Mouse (Mus musculus): Measurements from ENCODE around the gene Gpn3. TPM values are rescaled to one million over a fixed set of nuclear protein-coding genes. Genes with fewer than 3 reads are reported as not detected.

Gene Gpn3
- polyA plus RNA-seq, 1 experiment from 2014 or later, result 102 TPM

- WGBS, result 2% methylated on average over 51 of the region's 51 CpGs
- peaks cover 7% of the 10 kb centered on the region for H3K36me3 ChIP-seq
- no peaks in the 10 kb centered on the region for H3K27me3 ChIP-seq (ENCODE audit: low read depth, poor library complexity, severe bottlenecking)
- peak within 1 kb of the TSS; percentile 94 for H3K27ac ChIP-seq
- H3K4me3 ChIP-seq, result peak within 1 kb of the TSS; percentile 82
- DNase-seq (ENCODE audit: low spot score), result peak; percentile 100
- peaks cover 10% of the 10 kb centered on the region for H3K4me1 ChIP-seq
- H3K9me3 ChIP-seq (replicated peaks), result no peaks in the 10 kb centered on the region
Measured at GRCm38 (mm10) chr5:122353807-122354491, 17.7 kb upstream of the Gpn3 start, which contains the start of the genes Rad9b and Vps29. Gene Rad9b (minus strand): TSS chr5:122354233. Gene Vps29 (plus strand): TSS chr5:122354369.

- Histone ChIP-seq H3K9me3 (replicated peaks) (no peaks in the 10 kb centered on the region), H3K4me1 (peaks cover 10% of the 10 kb centered on the region), H3K36me3 (peaks cover 12% of the 10 kb centered on the region), H3K27me3 (ENCODE audit: low read depth, poor library complexity, severe bottlenecking) (no peaks in the 10 kb centered on the region), H3K4me3 (peak overlapping the region; percentile 82), H3K27ac (peak overlapping the region; percentile 94)
- DNase-seq (ENCODE audit: low spot score), result no peak
- under 1% methylated on average over 57 of the region's 57 CpGs for WGBS
Measured at GRCm38 (mm10) chr5:122354492-122355067, 17.1 kb upstream of the Gpn3 start.

- Histone ChIP-seq H3K9me3 (replicated peaks) (no peaks in the 10 kb centered on the region), H3K27me3 (ENCODE audit: low read depth, poor library complexity, severe bottlenecking) (no peaks in the 10 kb centered on the region), H3K4me1 (peaks cover 15% of the 10 kb centered on the region), H3K36me3 (peaks cover 66% of the 10 kb centered on the region), H3K27ac (peak within 1 kb of the TSS; percentile 90), H3K4me3 (peak within 1 kb of the TSS; percentile 68)
- WGBS, result under 1% methylated on average over 53 of the region's 53 CpGs
- peak; percentile 99 for DNase-seq (ENCODE audit: low spot score)
Measured at GRCm38 (mm10) chr5:122372192-122372769, 605 bp downstream of the Gpn3 start, which contains the start of gene Fam216a. Gene Fam216a (minus strand): TSS chr5:122372364.

GRCm38 (mm10) chr5:122372878-122373277 is 1.2 kb downstream of the Gpn3 start:
- no peaks in the 10 kb centered on the region for H3K9me3 ChIP-seq (replicated peaks)
- peaks cover 63% of the 10 kb centered on the region for H3K36me3 ChIP-seq
- H3K4me1 ChIP-seq, result peaks cover 15% of the 10 kb centered on the region
- no peaks in the 10 kb centered on the region for H3K27me3 ChIP-seq (ENCODE audit: low read depth, poor library complexity, severe bottlenecking)
- peak overlapping the region; percentile 68 for H3K4me3 ChIP-seq
- DNase-seq (ENCODE audit: low spot score), result no peak
- H3K27ac ChIP-seq, result peak overlapping the region; percentile 90
- 9% methylated on average over 5 of the region's 5 CpGs for WGBS

- Histone ChIP-seq H3K27me3 (ENCODE audit: low read depth, poor library complexity, severe bottlenecking) (no peaks in the 10 kb centered on the region), H3K4me3 (no peak overlapping the region), H3K9me3 (replicated peaks) (no peaks in the 10 kb centered on the region), H3K27ac (no peak overlapping the region), H3K4me1 (peaks cover 12% of the 10 kb centered on the region), H3K36me3 (peaks cover 81% of the 10 kb centered on the region)
- no peak for DNase-seq (ENCODE audit: low spot score)
- 90% methylated on average over 4 of the region's 4 CpGs for WGBS
Measured at GRCm38 (mm10) chr5:122377101-122377833, 5.6 kb downstream of the Gpn3 start.

- no peaks in the 10 kb centered on the region for H3K27me3 ChIP-seq (ENCODE audit: low read depth, poor library complexity, severe bottlenecking)
- DNase-seq (ENCODE audit: low spot score), result no peak
- no peaks in the 10 kb centered on the region for H3K9me3 ChIP-seq (replicated peaks)
- H3K4me1 ChIP-seq, result peaks cover 9% of the 10 kb centered on the region
- WGBS, result 94% methylated on average over 12 of the region's 12 CpGs
- H3K36me3 ChIP-seq, result peaks cover 89% of the 10 kb centered on the region
- H3K4me3 ChIP-seq, result no peak overlapping the region
- H3K27ac ChIP-seq, result no peak overlapping the region
Measured at GRCm38 (mm10) chr5:122378171-122378570, 6.5 kb downstream of the Gpn3 start.

- WGBS, result 70% methylated on average over 11 of the region's 11 CpGs
- H3K27me3 ChIP-seq (ENCODE audit: low read depth, poor library complexity, severe bottlenecking), result no peaks in the 10 kb centered on the region
- peak; percentile 67 for DNase-seq (ENCODE audit: low spot score)
- H3K4me3 ChIP-seq, result no peak overlapping the region
- peaks cover 79% of the 10 kb centered on the region for H3K36me3 ChIP-seq
- no peak overlapping the region for H3K27ac ChIP-seq
- no peaks in the 10 kb centered on the region for H3K4me1 ChIP-seq
- no peaks in the 10 kb centered on the region for H3K9me3 ChIP-seq (replicated peaks)
Measured at GRCm38 (mm10) chr5:122379374-122380155, 7.9 kb downstream of the Gpn3 start.

GRCm38 (mm10) chr5:122390006-122390405 is 18.3 kb downstream of the Gpn3 start:
- Histone ChIP-seq H3K36me3 (peaks cover 7% of the 10 kb centered on the region; the same call in 1 of the 2 replicates), H3K4me3 (no peak overlapping the region), H3K4me1 (peaks cover 9% of the 10 kb centered on the region), H3K27me3 (ENCODE audit: low read depth, poor library complexity, severe bottlenecking) (no peaks in the 10 kb centered on the region), H3K27ac (no peak overlapping the region), H3K9me3 (replicated peaks) (no peaks in the 10 kb centered on the region)
- 87% methylated on average over 5 of the region's 5 CpGs for WGBS
- DNase-seq (ENCODE audit: low spot score), result no peak

- Histone ChIP-seq H3K4me1 (peaks cover 9% of the 10 kb centered on the region), H3K27ac (no peak overlapping the region), H3K27me3 (ENCODE audit: low read depth, poor library complexity, severe bottlenecking) (no peaks in the 10 kb centered on the region), H3K36me3 (peaks cover 9% of the 10 kb centered on the region; the same call in 1 of the 2 replicates), H3K9me3 (replicated peaks) (no peaks in the 10 kb centered on the region), H3K4me3 (no peak overlapping the region)
- DNase-seq (ENCODE audit: low spot score), result no peak
Measured at GRCm38 (mm10) chr5:122390671-122391070, 19.0 kb downstream of the Gpn3 start.

- H3K4me3 ChIP-seq, result peak overlapping the region; percentile 81
- WGBS, result 56% methylated on average over 16 of the region's 16 CpGs
- H3K36me3 ChIP-seq, result peaks cover 9% of the 10 kb centered on the region; the same call in 1 of the 2 replicates
Measured at GRCm38 (mm10) chr5:122391178-122391785, 19.6 kb downstream of the Gpn3 start.

GRCm38 (mm10) chr5:122391786-122392180 is 20.1 kb downstream of the Gpn3 start, which contains the start of gene Arpc3:
Gene Arpc3 (plus strand): TSS chr5:122391878.
- no peaks in the 10 kb centered on the region for H3K9me3 ChIP-seq (replicated peaks)
- no peaks in the 10 kb centered on the region for H3K27me3 ChIP-seq (ENCODE audit: low read depth, poor library complexity, severe bottlenecking)
- H3K4me3 ChIP-seq, result peak within 1 kb of the TSS; percentile 81
- H3K36me3 ChIP-seq, result peaks cover 13% of the 10 kb centered on the region
- peak within 1 kb of the TSS; percentile 86 for H3K27ac ChIP-seq
- H3K4me1 ChIP-seq, result peaks cover 9% of the 10 kb centered on the region
- DNase-seq (ENCODE audit: low spot score), result peak; percentile 96
- under 1% methylated on average over 39 of the region's 39 CpGs for WGBS

More at GRCm38 (mm10) chr5:122391178-122391785, 19.6 kb downstream of the Gpn3 start:
- peaks cover 9% of the 10 kb centered on the region for H3K4me1 ChIP-seq
- no peaks in the 10 kb centered on the region for H3K27me3 ChIP-seq (ENCODE audit: low read depth, poor library complexity, severe bottlenecking)
- peak overlapping the region; percentile 86 for H3K27ac ChIP-seq
- no peak for DNase-seq (ENCODE audit: low spot score)
- H3K9me3 ChIP-seq (replicated peaks), result no peaks in the 10 kb centered on the region

Measured in limb, embryonic 10.5 days (tissue).